Mouse (Mus musculus): ENCODE measurements around the gene Cfap61.

GRCm38 (mm10) chr2:146015341-146016186 lies 81.0 kb downstream of the Cfap61 start:
- TF ChIP-seq CTCF (IDR thresholded peaks at IDR 0.05; ENCODE audit: low read depth, low read length) (no peak), POLR2A (IDR thresholded peaks at IDR 0.05; ENCODE audit: extremely low read depth, insufficient read depth, low read length) (no peak)
